Mouse (Mus musculus): Measurements from ENCODE around the gene Osbpl8.

- TF ChIP-seq POLR2A (IDR thresholded peaks at IDR 0.05; ENCODE audit: extremely low read depth, insufficient read depth, low read length): no peak
- TF ChIP-seq CTCF (IDR thresholded peaks at IDR 0.05; ENCODE audit: extremely low read depth, insufficient read depth, low read length): no peak
Observed at GRCm38 (mm10) chr10:111165219-111165981, 848 bp downstream of the Osbpl8 start.

Data from cortical plate, adult 2 months (tissue).